Mouse (Mus musculus) liver, embryonic 13.5 days (tissue): ENCODE measurements around the gene Aebp1. TPM values are rescaled to one million over a fixed set of nuclear protein-coding genes. Genes with fewer than 3 reads are reported as not detected.

Experiments
- ATAC-seq: fragments of 200-750 bp; cut with Nextera tagmentation; 2 replicates; pipeline ENCODE4 v1.8.0; 2017; ENCODE audit warnings: low read depth, mild to moderate bottlenecking, moderate number of reproducible peaks, moderate library complexity
- DNase-seq: peaks from one replicate; pipeline ENCODE4 v3.0.0; 2022
- H3K27ac ChIP-seq: fragments of 300-500 bp; sonication (generic); 2 replicates; pipeline ENCODE4 v1.5.1; 2015; ENCODE audit warnings: moderate library complexity, mild to moderate bottlenecking, inconsistent platforms
- H3K27me3 ChIP-seq: fragments of 300-500 bp; sonication (generic); 2 replicates; pipeline ENCODE4 v1.6.1; 2015; ENCODE audit warnings: mild to moderate bottlenecking, inconsistent platforms
- H3K36me3 ChIP-seq: fragments of 300-500 bp; sonication (generic); 2 replicates; pipeline ENCODE4 v1.6.1; 2015; ENCODE audit warnings: mild to moderate bottlenecking, inconsistent platforms
- H3K4me1 ChIP-seq: fragments of 300-500 bp; sonication (generic); replicated peaks from 2 replicates; pipeline ENCODE4 v1.6.1; 2015; ENCODE audit warnings: inconsistent platforms
- H3K4me2 ChIP-seq: fragments of 300-500 bp; sonication (generic); 2 replicates; pipeline ENCODE4 v1.6.1; 2015; ENCODE audit warnings: inconsistent platforms, mild to moderate bottlenecking, moderate library complexity
- H3K4me3 ChIP-seq: fragments of 300-500 bp; sonication (generic); replicated peaks from 2 replicates; pipeline ENCODE4 v1.5.1; 2015; ENCODE audit warnings: mild to moderate bottlenecking, inconsistent platforms
- H3K9ac ChIP-seq: fragments of 300-500 bp; sonication (generic); 2 replicates; pipeline ENCODE4 v1.6.1; 2015; ENCODE audit warnings: mild to moderate bottlenecking, inconsistent platforms
- H3K9me3 ChIP-seq: fragments of 300-500 bp; sonication (generic); replicated peaks from 2 replicates; pipeline ENCODE4 v1.6.1; 2016; ENCODE audit warnings: inconsistent platforms
- WGBS: fragments of 180-500 bp; shearing (Covaris S2); methylation state at CpG from one replicate; pipeline ENCODE4 v1.1.7; 2015; ENCODE audit not compliant: insufficient replicate concordance; 5-methylcytosine and 5-hydroxymethylcytosine counted together
- polyA plus RNA-seq: library from polyadenylated mRNA; unstranded; fragments of >200 nt; fragmentation: Nextera tagmentation; extraction: Ambion mirVana; gene quantifications from 2 replicates; pipeline ENCODE4 v1.2.1, GENCODE M21; 2015

Gene Aebp1
- polyA plus RNA-seq, 1 experiment from 2014 or later, result 5.9 TPM

DNA sequence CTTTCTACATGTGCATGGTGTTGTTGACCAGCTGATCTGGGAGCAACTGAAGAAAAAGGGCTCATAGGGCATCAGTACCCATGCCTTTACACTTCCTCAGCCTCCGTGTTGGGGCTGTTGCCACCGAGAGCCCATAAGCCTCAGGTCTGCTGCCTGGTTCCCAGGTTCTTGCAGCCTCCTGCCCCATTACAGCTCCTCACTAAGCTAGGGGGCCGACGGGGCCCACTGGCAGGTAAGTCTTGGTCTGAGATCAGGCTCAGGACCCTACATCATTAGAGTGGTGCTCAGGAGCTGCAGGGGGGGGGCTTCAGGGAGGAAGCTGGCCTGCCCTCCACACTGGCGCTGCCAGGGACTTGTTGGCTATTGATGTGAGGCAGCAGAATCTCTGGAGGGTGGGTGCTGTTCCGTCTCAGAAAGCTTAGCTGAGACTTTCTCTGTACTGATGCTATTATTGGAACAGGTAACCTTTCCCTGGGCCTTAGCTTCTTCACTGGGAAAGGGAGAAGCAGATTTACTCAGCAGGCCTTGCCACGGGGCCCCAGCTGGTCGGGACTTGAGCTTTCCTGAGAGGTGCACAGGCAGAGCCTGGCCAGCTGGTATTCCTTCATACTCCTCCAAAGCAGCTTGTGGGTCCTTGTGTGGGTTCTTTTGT is 5.1 kb upstream of the Aebp1 start:
- 61% methylated on average over 8 of the region's 8 CpGs for WGBS
- ATAC-seq, result no peak

DNA sequence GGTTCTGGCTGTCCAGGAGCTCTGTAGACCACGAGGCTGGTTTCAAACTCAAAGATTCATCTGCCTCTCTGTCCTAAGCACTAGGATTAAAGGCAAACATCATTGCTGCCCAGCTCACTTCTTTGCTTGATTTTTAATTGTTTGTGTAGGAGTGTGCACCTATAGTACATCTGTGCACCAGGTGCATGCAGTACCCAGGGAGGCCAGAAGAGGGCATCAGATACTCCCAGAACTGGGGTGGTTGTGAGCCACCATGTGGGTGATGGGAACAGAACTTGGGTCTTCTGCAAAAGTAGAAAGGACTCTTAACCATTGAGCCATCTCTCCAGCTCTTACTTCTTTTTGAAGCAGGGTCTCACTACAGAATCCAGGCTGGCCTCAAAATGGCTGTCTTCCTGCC is 3.0 kb upstream of the Aebp1 start:
- peaks cover 46% of the 10 kb centered on the region for H3K27me3 ChIP-seq
- WGBS, result 50% methylated on average over 1 of the region's 1 CpGs
- no peak for DNase-seq
- ATAC-seq, result no peak
- no peaks in the 10 kb centered on the region for H3K36me3 ChIP-seq
- H3K9me3 ChIP-seq, result no peaks in the 10 kb centered on the region
- no peak overlapping the region for H3K4me3 ChIP-seq
- no peak overlapping the region for H3K4me2 ChIP-seq
- no peak overlapping the region for H3K9ac ChIP-seq
- H3K27ac ChIP-seq, result no peak overlapping the region
- H3K4me1 ChIP-seq, result peaks cover 4% of the 10 kb centered on the region; the same call in 1 of the 2 replicates

More for the DNA sequence above, 5.1 kb upstream of the Aebp1 start:
- Histone ChIP-seq H3K4me2 (no peak overlapping the region), H3K9me3 (no peaks in the 10 kb centered on the region), H3K36me3 (no peaks in the 10 kb centered on the region), H3K27me3 (peaks cover 25% of the 10 kb centered on the region), H3K4me1 (peaks cover under 1% of the 10 kb centered on the region; the same call in 1 of the 2 replicates), H3K27ac (no peak overlapping the region), H3K9ac (no peak overlapping the region), H3K4me3 (no peak overlapping the region)
- no peak for DNase-seq

DNA sequence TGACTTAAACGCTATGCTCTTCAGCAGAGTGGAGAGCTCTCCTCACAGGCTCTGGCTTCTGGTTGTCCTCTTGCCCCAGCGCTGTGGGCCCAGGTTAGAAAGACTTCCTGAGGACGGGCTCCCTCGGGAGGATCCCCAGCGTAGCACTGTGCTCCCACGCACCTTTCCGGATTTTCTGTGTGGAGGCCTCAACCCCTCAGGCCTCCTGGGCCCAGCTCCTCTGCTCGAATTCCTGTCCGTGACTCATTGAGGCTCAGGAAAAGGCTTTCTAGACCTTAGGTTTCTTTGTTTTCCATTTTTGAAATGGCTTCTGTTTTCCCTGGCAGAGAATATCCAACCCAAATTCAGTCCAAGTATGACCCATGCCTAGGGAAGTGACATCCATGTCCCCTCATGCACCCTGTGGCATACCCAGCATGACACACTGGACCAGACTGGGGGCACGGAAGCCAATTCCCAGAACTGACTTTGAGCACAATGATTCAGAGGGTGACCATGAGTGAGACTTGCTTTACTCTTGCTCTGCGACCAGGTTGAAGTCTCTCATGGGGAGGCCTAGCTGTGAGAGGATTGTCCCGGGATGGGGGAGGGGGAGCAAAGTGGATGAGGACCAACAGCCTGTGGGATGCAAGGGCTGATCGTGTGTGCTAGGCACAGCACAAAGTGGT is 1.7 kb upstream of the Aebp1 start:
- Histone ChIP-seq H3K4me1 (peaks cover 4% of the 10 kb centered on the region; the same call in 1 of the 2 replicates), H3K36me3 (no peaks in the 10 kb centered on the region), H3K27ac (no peak overlapping the region), H3K27me3 (peaks cover 53% of the 10 kb centered on the region), H3K9me3 (no peaks in the 10 kb centered on the region), H3K9ac (no peak overlapping the region), H3K4me3 (no peak overlapping the region), H3K4me2 (no peak overlapping the region)
- DNase-seq (no peak), ATAC-seq (no peak)
- 69% methylated on average over 13 of the region's 13 CpGs for WGBS

- Histone ChIP-seq H3K9ac (no peak overlapping the region), H3K4me1 (peaks cover 4% of the 10 kb centered on the region; the same call in 1 of the 2 replicates), H3K27ac (no peak overlapping the region), H3K27me3 (peaks cover 53% of the 10 kb centered on the region), H3K36me3 (no peaks in the 10 kb centered on the region), H3K4me3 (no peak overlapping the region), H3K4me2 (no peak overlapping the region), H3K9me3 (no peaks in the 10 kb centered on the region)
- WGBS, result 53% methylated on average over 6 of the region's 6 CpGs
- DNase-seq, result no peak
- ATAC-seq, result no peak
Measured at GRCm38 (mm10) chr11:5860639-5861038, 1.1 kb upstream of the Aebp1 start.

DNA sequence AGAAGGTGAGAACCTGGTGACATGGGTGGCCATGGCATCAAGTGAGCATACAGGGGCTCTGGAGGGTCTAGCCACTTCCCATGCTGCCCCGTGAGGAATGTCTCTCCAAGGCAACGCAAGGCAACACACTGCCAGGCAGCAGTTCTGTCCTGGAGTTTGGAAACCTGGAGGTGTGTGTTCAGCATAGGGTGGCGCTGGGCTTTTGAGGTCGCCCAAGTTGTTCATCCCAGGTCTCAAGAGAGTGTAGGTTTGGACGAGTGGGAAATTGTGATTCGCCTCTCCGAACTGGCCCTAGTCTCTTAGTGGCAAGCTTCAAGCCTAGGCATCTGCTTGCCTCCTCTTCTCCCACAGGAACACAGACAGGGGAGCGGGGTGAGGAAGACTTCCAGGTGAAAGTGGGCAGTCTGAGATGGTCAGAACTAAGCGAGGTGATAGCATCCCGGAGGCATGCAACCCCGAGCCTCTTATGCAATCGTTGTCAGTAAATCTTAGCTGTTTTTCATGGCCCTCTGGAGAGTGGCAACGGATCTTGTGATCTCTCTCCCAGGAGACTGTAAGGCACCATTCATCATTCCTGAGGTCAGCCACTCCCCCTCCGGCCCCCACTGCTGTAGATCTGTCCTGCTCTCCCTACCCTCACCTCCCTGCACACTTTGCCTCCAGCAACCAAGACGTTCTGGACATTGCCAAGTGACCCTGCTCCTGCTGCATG is 803 bp downstream of the Aebp1 start:
- ATAC-seq (no peak), DNase-seq (no peak)
- H3K27ac ChIP-seq, result no peak overlapping the region
- H3K27me3 ChIP-seq, result peaks cover 53% of the 10 kb centered on the region
- peak overlapping the region; percentile 36; the same call in 1 of the 2 replicates for H3K9ac ChIP-seq
- H3K4me1 ChIP-seq, result peaks cover 4% of the 10 kb centered on the region; the same call in 1 of the 2 replicates
- H3K36me3 ChIP-seq, result no peaks in the 10 kb centered on the region
- peak overlapping the region; percentile 46 for H3K4me3 ChIP-seq
- peak overlapping the region; percentile 62 for H3K4me2 ChIP-seq
- WGBS, result 12% methylated on average over 15 of the region's 15 CpGs
- H3K9me3 ChIP-seq, result no peaks in the 10 kb centered on the region

DNA sequence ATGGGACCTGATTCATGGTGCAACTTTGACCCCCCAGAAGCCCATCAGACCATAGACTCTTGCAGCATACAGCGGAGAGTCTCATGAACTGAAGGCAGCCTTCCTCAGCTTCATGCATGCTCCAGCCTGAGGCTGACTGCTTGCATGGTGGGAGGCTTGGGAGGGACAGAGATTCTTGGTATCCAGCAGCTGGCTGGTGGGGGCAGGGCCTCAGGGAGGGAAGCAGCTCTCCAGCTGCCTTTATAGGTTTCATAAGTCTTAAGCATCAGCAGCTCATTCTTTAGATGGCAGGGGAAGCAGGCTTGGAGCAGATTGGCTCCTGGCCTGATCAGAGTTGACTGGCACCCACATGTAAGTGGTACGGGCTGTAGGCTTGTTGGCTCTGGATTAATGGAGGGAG is 5.4 kb downstream of the Aebp1 start:
- Histone ChIP-seq H3K9me3 (no peaks in the 10 kb centered on the region), H3K36me3 (peaks cover 34% of the 10 kb centered on the region), H3K27ac (no peak overlapping the region), H3K4me2 (no peak overlapping the region), H3K4me1 (no peaks in the 10 kb centered on the region), H3K9ac (no peak overlapping the region), H3K4me3 (no peak overlapping the region), H3K27me3 (peaks cover 22% of the 10 kb centered on the region)
- DNase-seq, result no peak
- WGBS, result 94% methylated on average over 2 of the region's 2 CpGs
- ATAC-seq, result no peak

- ATAC-seq (no peak), DNase-seq (no peak)
- peaks cover 11% of the 10 kb centered on the region for H3K27me3 ChIP-seq
- no peaks in the 10 kb centered on the region for H3K9me3 ChIP-seq
- H3K4me1 ChIP-seq, result no peaks in the 10 kb centered on the region
- H3K27ac ChIP-seq, result no peak overlapping the region
- WGBS, result 74% methylated on average over 12 of the region's 12 CpGs
- no peak overlapping the region for H3K4me2 ChIP-seq
- no peak overlapping the region for H3K4me3 ChIP-seq
- no peak overlapping the region for H3K9ac ChIP-seq
- peaks cover 45% of the 10 kb centered on the region for H3K36me3 ChIP-seq
Measured at GRCm38 (mm10) chr11:5868324-5868723, 6.6 kb downstream of the Aebp1 start.

- H3K36me3 ChIP-seq, result peaks cover 55% of the 10 kb centered on the region
- DNase-seq, result no peak
- H3K27me3 ChIP-seq, result peaks cover under 1% of the 10 kb centered on the region; the same call in 1 of the 2 replicates
- no peaks in the 10 kb centered on the region for H3K4me1 ChIP-seq
- H3K4me3 ChIP-seq, result no peak overlapping the region
- no peak overlapping the region for H3K27ac ChIP-seq
- H3K9me3 ChIP-seq, result no peaks in the 10 kb centered on the region
- H3K4me2 ChIP-seq, result no peak overlapping the region
- no peak for ATAC-seq
- 85% methylated on average over 16 of the region's 16 CpGs for whole genome bisulfite sequencing
- no peak overlapping the region for H3K9ac ChIP-seq
Measured at GRCm38 (mm10) chr11:5869331-5869730, 7.6 kb downstream of the Aebp1 start.

GRCm38 (mm10) chr11:5870069-5870468 is 8.3 kb downstream of the Aebp1 start:
- Histone ChIP-seq H3K4me2 (no peak overlapping the region), H3K27me3 (no peaks in the 10 kb centered on the region; the same call in 1 of the 2 replicates), H3K36me3 (peaks cover 63% of the 10 kb centered on the region), H3K4me1 (no peaks in the 10 kb centered on the region), H3K9ac (no peak overlapping the region), H3K27ac (no peak overlapping the region), H3K4me3 (no peak overlapping the region), H3K9me3 (no peaks in the 10 kb centered on the region)
- WGBS, result 81% methylated on average over 16 of the region's 16 CpGs
- ATAC-seq (no peak), DNase-seq (no peak)

DNA sequence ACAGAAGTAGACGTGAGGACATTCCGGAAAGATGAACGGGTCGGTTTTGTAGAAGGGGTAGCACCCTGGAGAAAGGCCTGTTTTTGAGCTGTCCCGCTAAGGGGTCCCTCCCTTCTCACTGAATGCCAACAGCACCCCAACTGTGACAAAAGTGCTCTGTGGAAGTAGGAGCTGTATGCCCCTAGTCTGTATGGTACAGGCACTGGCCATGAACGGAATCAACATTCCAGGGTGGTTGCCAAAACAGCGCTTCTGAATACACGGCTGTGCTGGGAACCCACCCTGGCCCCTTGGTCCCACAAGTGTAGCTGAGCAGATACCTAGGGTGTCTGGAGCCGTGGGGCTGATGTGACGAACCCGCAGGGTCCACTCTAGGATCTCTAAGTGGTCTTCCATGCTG is 11.0 kb downstream of the Aebp1 start:
- 87% methylated on average over 11 of the region's 11 CpGs for WGBS
- H3K36me3 ChIP-seq, result peaks cover 79% of the 10 kb centered on the region

GRCm38 (mm10) chr11:5873192-5873591 is 11.4 kb downstream of the Aebp1 start:
- ATAC-seq, result no peak
- Histone ChIP-seq H3K36me3 (peaks cover 79% of the 10 kb centered on the region), H3K9ac (no peak overlapping the region), H3K27me3 (no peaks in the 10 kb centered on the region), H3K4me1 (peaks cover 22% of the 10 kb centered on the region), H3K4me2 (no peak overlapping the region), H3K4me3 (no peak overlapping the region), H3K27ac (no peak overlapping the region), H3K9me3 (no peaks in the 10 kb centered on the region)
- no peak for DNase-seq
- 90% methylated on average over 9 of the region's 9 CpGs for WGBS

More for the DNA sequence above, 11.0 kb downstream of the Aebp1 start:
- no peak overlapping the region for H3K27ac ChIP-seq
- peaks cover 20% of the 10 kb centered on the region for H3K4me1 ChIP-seq
- H3K4me2 ChIP-seq, result no peak overlapping the region
- DNase-seq (no peak), ATAC-seq (no peak)
- H3K9ac ChIP-seq, result no peak overlapping the region
- no peaks in the 10 kb centered on the region for H3K9me3 ChIP-seq
- no peak overlapping the region for H3K4me3 ChIP-seq
- no peaks in the 10 kb centered on the region for H3K27me3 ChIP-seq
